29 mouse cellular contexts compared by ENCODE assay signal in the genomic region with DNA sequence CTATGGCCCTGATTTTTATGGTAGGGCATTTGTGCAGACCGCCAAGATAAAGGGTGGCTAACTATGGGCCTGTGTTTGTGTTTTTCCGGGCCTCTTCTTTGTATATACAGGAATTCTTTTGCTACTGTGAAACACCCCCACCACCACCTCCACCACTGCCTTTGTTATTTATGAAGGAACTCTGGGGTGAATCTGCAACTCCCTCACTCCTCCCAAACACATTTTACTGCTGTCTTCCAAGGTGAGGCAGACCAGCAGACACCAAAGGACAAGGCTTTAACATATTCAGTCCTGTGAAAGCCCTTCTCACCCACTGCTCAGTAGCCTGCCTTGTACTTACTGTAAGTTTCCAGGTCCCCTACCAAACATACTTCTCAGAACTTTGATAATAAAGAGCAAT. TPM values are rescaled to one million over a fixed set of nuclear protein-coding genes. Genes with fewer than 3 reads are reported as not detected.
DNase-seq lines count a peak whose midpoint lies in the region; ATAC-seq and TF ChIP-seq lines count a peak whose summit lies in the region.
"Had no signal": no experiment of that assay in that cellular context is flagged by ENCODE, and none has a peak within 500 bp of the region (broad histone marks: within the 10 kb centered on the region; RNA-seq: fewer than 3 reads in every experiment).

No protein-coding gene starts in this region.

- no peak for ATAC-seq in forebrain, embryonic 13.5 days
- no peak for ATAC-seq in forebrain, embryonic 14.5 days
- no peak for ATAC-seq in kidney, postnatal 0 days (replicated peaks; ENCODE audit: low FRiP score, low read depth)
- ATAC-seq in limb, embryonic 13.5 days (ENCODE audit: low FRiP score, low read depth): no peak
- ATAC-seq: liver, embryonic 12.5 days had no signal

- no peak overlapping the region for H3K9ac ChIP-seq in forebrain, embryonic 13.5 days
- H3K9ac ChIP-seq in forebrain, embryonic 14.5 days (ENCODE audit: low read length): no peak overlapping the region
- no peak overlapping the region for H3K9ac ChIP-seq in kidney, postnatal 0 days (ENCODE audit: low read depth, low read length)
- no peak overlapping the region for H3K9ac ChIP-seq in ES-E14 (ENCODE audit: insufficient read depth, low read depth, low read length, poor library complexity, severe bottlenecking)
- H3K9ac ChIP-seq in limb, embryonic 13.5 days: no peak overlapping the region
- H3K9ac ChIP-seq: liver, embryonic 12.5 days had no signal

- DNase-seq in forebrain, embryonic 14.5 days (ENCODE audit: low spot score): no peak
- no peak for DNase-seq in kidney, postnatal 0 days (ENCODE audit: low spot score)
- DNase-seq in kidney, adult 18-20 months: no peak
- no peak for DNase-seq in ES-E14 (ENCODE audit: low read depth, low spot score)
- DNase-seq in urinary bladder, postnatal 25 days (ENCODE audit: low spot score): no peak
- DNase-seq: adrenal gland, postnatal 25 days; cerebellum, adult 8-10 months; gastrocnemius, postnatal 10 days; kidney, adult 8-10 months; left cerebral cortex, postnatal 4 days; lung, adult 2 months; lung, postnatal 14 days; midbrain, embryonic 14.5 days; right cerebral cortex, postnatal 4 days; thymus, postnatal 14 days had no signal

- in situ Hi-C loops in ES-E14 (cut with MboI; ENCODE audit: low sequenced_read_pairs in 2 of 2, unreplicated experiment in 2 of 2): no loop called here

- no peaks in the 10 kb centered on the region for H3K27me3 ChIP-seq in forebrain, embryonic 13.5 days
- H3K27me3 ChIP-seq in forebrain, embryonic 14.5 days (replicated peaks; ENCODE audit: control insufficient read depth, insufficient read depth, low read length): no peaks in the 10 kb centered on the region
- no peaks in the 10 kb centered on the region for H3K27me3 ChIP-seq in kidney, postnatal 0 days (ENCODE audit: insufficient read depth, low read length)
- H3K27me3 ChIP-seq in limb, embryonic 13.5 days: no peaks in the 10 kb centered on the region

- no peak overlapping the region for H3K27ac ChIP-seq in forebrain, embryonic 13.5 days
- H3K27ac ChIP-seq in forebrain, embryonic 14.5 days (ENCODE audit: low read depth, low read length): no peak overlapping the region
- no peak overlapping the region for H3K27ac ChIP-seq in kidney, postnatal 0 days
- H3K27ac ChIP-seq in ES-E14 (ENCODE audit: insufficient read depth, low read depth, low read length, poor library complexity, severe bottlenecking): peak overlapping the region; percentile 57; the same call in 1 of the 2 replicates
- peak overlapping the region; percentile 44; the same call in 1 of the 2 replicates for H3K27ac ChIP-seq in limb, embryonic 13.5 days
- H3K27ac ChIP-seq: embryonic facial prominence, embryonic 10.5 days; hindbrain, embryonic 10.5 days; left cerebral cortex, adult 2 months; liver, embryonic 12.5 days had no signal

- TF ChIP-seq CTCF in kidney, postnatal 0 days (IDR thresholded peaks at IDR 0.05; ENCODE audit: low read depth): no peak

- H3K4me3 ChIP-seq in forebrain, embryonic 13.5 days: no peak overlapping the region
- H3K4me3 ChIP-seq in forebrain, embryonic 14.5 days (ENCODE audit: low read depth, low read length): no peak overlapping the region
- H3K4me3 ChIP-seq in kidney, postnatal 0 days (replicated peaks; ENCODE audit: low read depth, low read length): no peak overlapping the region
- H3K4me3 ChIP-seq in ES-E14 (ENCODE audit: insufficient read depth in 1 of 2, low read depth in 1 of 2, low read length in 2 of 2, poor library complexity in 1 of 2, severe bottlenecking in 1 of 2): peak overlapping the region; percentile 6 to 33; a peak in 3 of 4 replicates
- no peak overlapping the region for H3K4me3 ChIP-seq in limb, embryonic 13.5 days
- H3K4me3 ChIP-seq: embryonic facial prominence, embryonic 10.5 days; hindbrain, embryonic 10.5 days; left cerebral cortex, adult 2 months; liver, embryonic 12.5 days; megakaryocyte, embryonic 14.5 days had no signal

- H3K9me3 ChIP-seq in forebrain, embryonic 13.5 days (replicated peaks): no peaks in the 10 kb centered on the region
- no peaks in the 10 kb centered on the region for H3K9me3 ChIP-seq in forebrain, embryonic 14.5 days (replicated peaks; ENCODE audit: control insufficient read depth, low read length)
- H3K9me3 ChIP-seq in kidney, postnatal 0 days (replicated peaks; ENCODE audit: low read length): no peaks in the 10 kb centered on the region
- H3K9me3 ChIP-seq in ES-E14 (ENCODE audit: control insufficient read depth, insufficient read depth, low read depth, low read length): no peaks in the 10 kb centered on the region
- no peaks in the 10 kb centered on the region for H3K9me3 ChIP-seq in limb, embryonic 13.5 days
- H3K9me3 ChIP-seq: embryonic facial prominence, embryonic 10.5 days; hindbrain, embryonic 10.5 days; liver, embryonic 12.5 days; megakaryocyte, embryonic 14.5 days had no signal

- peak overlapping the region; percentile 58; the same call in 1 of the 2 replicates for H3K4me2 ChIP-seq in forebrain, embryonic 13.5 days
- no peak overlapping the region for H3K4me2 ChIP-seq in forebrain, embryonic 14.5 days (ENCODE audit: low read length)
- H3K4me2 ChIP-seq in kidney, postnatal 0 days (ENCODE audit: low read length): peak overlapping the region; percentile 19; the same call in 1 of the 2 replicates
- no peak overlapping the region; the same call in 1 of the 2 replicates for H3K4me2 ChIP-seq in limb, embryonic 13.5 days (replicated peaks)
- H3K4me2 ChIP-seq: heart, embryonic 11.5 days; liver, embryonic 12.5 days had no signal

- 32% methylated on average over 2 of the region's 2 CpGs for WGBS in forebrain, embryonic 13.5 days
- 21% methylated on average over 2 of the region's 2 CpGs for WGBS in forebrain, embryonic 14.5 days
- 40% methylated on average over 2 of the region's 2 CpGs for WGBS in kidney, postnatal 0 days
- 18% methylated on average over 2 of the region's 2 CpGs for WGBS in limb, embryonic 13.5 days

- no peaks in the 10 kb centered on the region for H3K36me3 ChIP-seq in forebrain, embryonic 13.5 days (ENCODE audit: poor library complexity, severe bottlenecking)
- H3K36me3 ChIP-seq in forebrain, embryonic 14.5 days (ENCODE audit: control insufficient read depth, insufficient read depth, low read length): no peaks in the 10 kb centered on the region
- no peaks in the 10 kb centered on the region for H3K36me3 ChIP-seq in kidney, postnatal 0 days (ENCODE audit: insufficient read depth, low read length)
- H3K36me3 ChIP-seq in ES-E14 (ENCODE audit: control insufficient read depth, insufficient read depth, low read length, poor library complexity, severe bottlenecking): peaks cover 2% of the 10 kb centered on the region; the same call in 1 of the 2 replicates
- no peaks in the 10 kb centered on the region for H3K36me3 ChIP-seq in limb, embryonic 13.5 days
- H3K36me3 ChIP-seq: embryonic facial prominence, embryonic 10.5 days; hindbrain, embryonic 10.5 days; liver, embryonic 12.5 days had no signal

- peaks cover 29% of the 10 kb centered on the region for H3K4me1 ChIP-seq in forebrain, embryonic 13.5 days
- no peaks in the 10 kb centered on the region for H3K4me1 ChIP-seq in forebrain, embryonic 14.5 days (ENCODE audit: control insufficient read depth, insufficient read depth, low read length)
- no peaks in the 10 kb centered on the region; the same call in 1 of the 2 replicates for H3K4me1 ChIP-seq in kidney, postnatal 0 days (replicated peaks; ENCODE audit: insufficient read depth, low read length)
- H3K4me1 ChIP-seq in ES-E14 (ENCODE audit: control insufficient read depth in 2 of 2, insufficient read depth in 2 of 2, low read length in 2 of 2, poor library complexity in 1 of 2): peaks cover 8 to 16% of the 10 kb centered on the region in 2 experiments
- H3K4me1 ChIP-seq in limb, embryonic 13.5 days: peaks cover 47% of the 10 kb centered on the region
- H3K4me1 ChIP-seq: liver, embryonic 12.5 days had no signal

TF ChIP-seq in ES-E14, 5 proteins besides CTCF, POLR2A, EP300 and RAD21 (continues in another document):
- TF ChIP-seq CHD2 (IDR thresholded peaks at IDR 0.05; ENCODE audit: low read depth, low read length): no peak

RNA-seq across cellular contexts. Expression of a gene that starts 3.0 kb away (rescaled TPM):
- polyA plus RNA-seq in forebrain, embryonic 13.5 days (2015; fragmentation: Nextera tagmentation; extraction: Ambion mirVana): 2.5 and 2.6 TPM in 2 replicates
- polyA plus RNA-seq in forebrain, embryonic 14.5 days (2014; fragmentation: Nextera tagmentation; extraction: Ambion mirVana): 1.1 and 1.3 TPM in 2 replicates
- 25.6 and 28.7 TPM in 2 replicates for polyA plus RNA-seq in kidney, postnatal 0 days (2015; fragmentation: Nextera tagmentation; extraction: Ambion mirVana)
- 12.7 and 22.8 TPM in 2 replicates for total RNA-seq in ES-E14 (2012; rRNA removed)
- 12.4 and 14.1 TPM in 2 replicates for polyA plus RNA-seq in limb, embryonic 13.5 days (2015; fragmentation: Nextera tagmentation; extraction: Ambion mirVana)
- total RNA-seq: adrenal gland, postnatal 25 days; gastrocnemius, postnatal 10 days; granulocyte monocyte progenitor cell, adult 5-6 weeks; layer of hippocampus, postnatal 10 days; left cerebral cortex, adult 2 months had no signal
- polyA plus RNA-seq: lung, adult 2 months had no signal

RNA-seq across cellular contexts. Expression of a gene that starts 15.8 kb away (rescaled TPM):
- not detected in 2 replicates for polyA plus RNA-seq in forebrain, embryonic 13.5 days (2015; fragmentation: Nextera tagmentation; extraction: Ambion mirVana)
- not detected in 2 replicates for polyA plus RNA-seq in forebrain, embryonic 14.5 days (2014; fragmentation: Nextera tagmentation; extraction: Ambion mirVana)
- polyA plus RNA-seq in kidney, postnatal 0 days (2015; fragmentation: Nextera tagmentation; extraction: Ambion mirVana): 0.07 TPM in 1 of 2 replicates, not detected in the other
- not detected in 2 replicates for total RNA-seq in ES-E14 (2012; rRNA removed)
- 0.05 and 0.11 TPM in 2 replicates for polyA plus RNA-seq in limb, embryonic 13.5 days (2015; fragmentation: Nextera tagmentation; extraction: Ambion mirVana)
- total RNA-seq: adrenal gland, postnatal 25 days; gastrocnemius, postnatal 10 days; granulocyte monocyte progenitor cell, adult 5-6 weeks; layer of hippocampus, postnatal 10 days; left cerebral cortex, adult 2 months; left cerebral cortex, postnatal 4 days had no signal
- polyA plus RNA-seq: brain, embryonic 14.5 days; embryonic facial prominence, embryonic 10.5 days; heart, embryonic 11.5 days; heart, postnatal 0 days; hindbrain, embryonic 10.5 days; liver, embryonic 12.5 days; lung, adult 2 months; midbrain, embryonic 14.5 days; neural tube, embryonic 14.5 days; stomach, embryonic 14.5 days had no signal

RNA-seq across cellular contexts. Expression of a gene that starts 15.8 kb away (rescaled TPM):
- not detected in 2 replicates for polyA plus RNA-seq in forebrain, embryonic 13.5 days (2015; fragmentation: Nextera tagmentation; extraction: Ambion mirVana)
- not detected in 2 replicates for polyA plus RNA-seq in forebrain, embryonic 14.5 days (2014; fragmentation: Nextera tagmentation; extraction: Ambion mirVana)
- 0.22 and 0.53 TPM in 2 replicates for polyA plus RNA-seq in kidney, postnatal 0 days (2015; fragmentation: Nextera tagmentation; extraction: Ambion mirVana)
- total RNA-seq in ES-E14 (2012; rRNA removed): 0.09 TPM in 1 of 2 replicates, not detected in the other
- polyA plus RNA-seq in limb, embryonic 13.5 days (2015; fragmentation: Nextera tagmentation; extraction: Ambion mirVana): 0.18 and 0.25 TPM in 2 replicates
- total RNA-seq: adrenal gland, postnatal 25 days; gastrocnemius, postnatal 10 days; granulocyte monocyte progenitor cell, adult 5-6 weeks; layer of hippocampus, postnatal 10 days; left cerebral cortex, adult 2 months; left cerebral cortex, postnatal 4 days had no signal
- polyA plus RNA-seq: brain, embryonic 14.5 days; embryonic facial prominence, embryonic 10.5 days; heart, postnatal 0 days; hindbrain, embryonic 10.5 days; liver, embryonic 12.5 days; lung, adult 2 months; midbrain, embryonic 14.5 days; stomach, embryonic 14.5 days had no signal

RNA-seq across cellular contexts. Expression of a gene that starts 40.7 kb away (rescaled TPM):
- not detected in 2 replicates for polyA plus RNA-seq in forebrain, embryonic 13.5 days (2015; fragmentation: Nextera tagmentation; extraction: Ambion mirVana)
- not detected in 2 replicates for polyA plus RNA-seq in forebrain, embryonic 14.5 days (2014; fragmentation: Nextera tagmentation; extraction: Ambion mirVana)
- not detected in 2 replicates for polyA plus RNA-seq in kidney, postnatal 0 days (2015; fragmentation: Nextera tagmentation; extraction: Ambion mirVana)
- not detected in 2 replicates for total RNA-seq in ES-E14 (2012; rRNA removed)
- not detected in 2 replicates for polyA plus RNA-seq in limb, embryonic 13.5 days (2015; fragmentation: Nextera tagmentation; extraction: Ambion mirVana)
- total RNA-seq: adrenal gland, postnatal 25 days; gastrocnemius, postnatal 10 days; granulocyte monocyte progenitor cell, adult 5-6 weeks; layer of hippocampus, postnatal 10 days; left cerebral cortex, adult 2 months; left cerebral cortex, postnatal 4 days had no signal
- polyA plus RNA-seq: brain, embryonic 14.5 days; embryonic facial prominence, embryonic 10.5 days; heart, embryonic 11.5 days; heart, postnatal 0 days; hindbrain, embryonic 10.5 days; liver, embryonic 12.5 days; lung, adult 2 months; midbrain, embryonic 14.5 days; neural tube, embryonic 14.5 days; stomach, embryonic 14.5 days had no signal

RNA-seq across cellular contexts. Expression of a gene that starts 46.5 kb away (rescaled TPM):
- 0.17 TPM in 1 of 2 replicates, not detected in the other for polyA plus RNA-seq in forebrain, embryonic 13.5 days (2015; fragmentation: Nextera tagmentation; extraction: Ambion mirVana)
- 0.09 TPM in 1 of 2 replicates, not detected in the other for polyA plus RNA-seq in forebrain, embryonic 14.5 days (2014; fragmentation: Nextera tagmentation; extraction: Ambion mirVana)
- polyA plus RNA-seq in kidney, postnatal 0 days (2015; fragmentation: Nextera tagmentation; extraction: Ambion mirVana): not detected in 2 replicates
- total RNA-seq in ES-E14 (2012; rRNA removed): 0.18 and 0.32 TPM in 2 replicates
- not detected in 2 replicates for polyA plus RNA-seq in limb, embryonic 13.5 days (2015; fragmentation: Nextera tagmentation; extraction: Ambion mirVana)
- total RNA-seq: adrenal gland, postnatal 25 days; gastrocnemius, postnatal 10 days; granulocyte monocyte progenitor cell, adult 5-6 weeks; layer of hippocampus, postnatal 10 days; left cerebral cortex, adult 2 months; left cerebral cortex, postnatal 4 days had no signal
- polyA plus RNA-seq: brain, embryonic 14.5 days; embryonic facial prominence, embryonic 10.5 days; heart, postnatal 0 days; hindbrain, embryonic 10.5 days; liver, embryonic 12.5 days; lung, adult 2 months; stomach, embryonic 14.5 days had no signal

Comparison
In these comparisons a context has a peak if more than half of its experiments do, and no peak if none do; other contexts are left out.
1. H3K4me2 ChIP-seq: peak in forebrain, embryonic 13.5 days (single experiment) and kidney, postnatal 0 days (single experiment); none in forebrain, embryonic 14.5 days (single experiment) and limb, embryonic 13.5 days (single experiment).
2. H3K27ac ChIP-seq: peak in ES-E14 (single experiment) and limb, embryonic 13.5 days (single experiment); none in forebrain, embryonic 13.5 days (single experiment), forebrain, embryonic 14.5 days (single experiment) and kidney, postnatal 0 days (single experiment).
3. H3K4me3 ChIP-seq: peak in ES-E14 (2 of 2); none in forebrain, embryonic 13.5 days (single experiment), forebrain, embryonic 14.5 days (single experiment), kidney, postnatal 0 days (single experiment) and limb, embryonic 13.5 days (single experiment).